Mouse (Mus musculus) limb, embryonic 13.5 days (tissue): ENCODE data around the gene Azi2. TPM values are rescaled to one million over a fixed set of nuclear protein-coding genes. Genes with fewer than 3 reads are reported as not detected.
A peak's percentile ranks its signal among the peaks of the same experiment; 100 is the strongest.

Source experiments
- ATAC-seq: fragments of 200-750 bp; cut with Nextera tagmentation; 2 replicates; pipeline ENCODE4 v1.8.0; 2017; ENCODE audit warnings: low read depth, moderate number of reproducible peaks, moderate TSS enrichment; ENCODE audit not compliant: low FRiP score
- H3K27ac ChIP-seq: fragments of 300-500 bp; sonication (generic); 2 replicates; pipeline ENCODE4 v1.5.1; 2015; ENCODE audit warnings: inconsistent platforms, mild to moderate bottlenecking, moderate library complexity
- H3K27me3 ChIP-seq: fragments of 300-500 bp; sonication (generic); 2 replicates; pipeline ENCODE4 v1.6.1; 2015; ENCODE audit warnings: mild to moderate bottlenecking, inconsistent platforms
- H3K36me3 ChIP-seq: fragments of 300-500 bp; sonication (generic); 2 replicates; pipeline ENCODE4 v1.6.1; 2015; ENCODE audit warnings: inconsistent platforms, mild to moderate bottlenecking, moderate library complexity
- H3K4me1 ChIP-seq: fragments of 300-500 bp; sonication (generic); 2 replicates; pipeline ENCODE4 v1.6.1; 2015; ENCODE audit warnings: inconsistent platforms
- H3K4me2 ChIP-seq: fragments of 300-500 bp; sonication (generic); replicated peaks from 2 replicates; pipeline ENCODE4 v1.6.1; 2015; ENCODE audit warnings: inconsistent platforms, mild to moderate bottlenecking, moderate library complexity
- H3K4me3 ChIP-seq: fragments of 300-500 bp; sonication (generic); 2 replicates; pipeline ENCODE4 v1.5.1; 2015; ENCODE audit warnings: moderate library complexity, mild to moderate bottlenecking, inconsistent platforms
- H3K9ac ChIP-seq: fragments of 300-500 bp; sonication (generic); 2 replicates; pipeline ENCODE4 v1.6.1; 2015; ENCODE audit warnings: mild to moderate bottlenecking, inconsistent platforms
- H3K9me3 ChIP-seq: fragments of 300-500 bp; sonication (generic); 2 replicates; pipeline ENCODE4 v1.6.1; 2016; ENCODE audit warnings: inconsistent platforms
- WGBS: fragments of 180-500 bp; shearing (Covaris S2); methylation state at CpG from one replicate; pipeline ENCODE4 v1.1.7; 2015; 5-methylcytosine and 5-hydroxymethylcytosine counted together
- polyA plus RNA-seq: library from polyadenylated mRNA; unstranded; fragments of >200 nt; fragmentation: Nextera tagmentation; extraction: Ambion mirVana; gene quantifications from 2 replicates; pipeline ENCODE4 v1.2.1, GENCODE M21; 2015

Azi2 gene
- polyA plus RNA-seq, 1 experiment from 2014 or later, result 75.6 TPM

- H3K9me3 ChIP-seq, result no peaks in the 10 kb centered on the region
- no peak overlapping the region for H3K27ac ChIP-seq
- H3K4me3 ChIP-seq, result peak overlapping the region; percentile 78
- H3K4me1 ChIP-seq, result peaks cover 21% of the 10 kb centered on the region
- no peaks in the 10 kb centered on the region for H3K27me3 ChIP-seq
- ATAC-seq, result no peak
- peak overlapping the region; percentile 80 for H3K4me2 ChIP-seq
- no peaks in the 10 kb centered on the region; the same call in 1 of the 2 replicates for H3K36me3 ChIP-seq
- 23% methylated on average over 5 of the region's 5 CpGs for WGBS
- H3K9ac ChIP-seq, result peak overlapping the region; percentile 84
Observed at GRCm38 (mm10) chr9:118041646-118042045, 1.3 kb downstream of the Azi2 start.

- H3K4me2 ChIP-seq, result no peak overlapping the region
- H3K4me1 ChIP-seq, result peaks cover 21% of the 10 kb centered on the region
- no peak overlapping the region for H3K9ac ChIP-seq
- H3K9me3 ChIP-seq, result no peaks in the 10 kb centered on the region
- WGBS, result 88% methylated on average over 4 of the region's 4 CpGs
- H3K27me3 ChIP-seq, result no peaks in the 10 kb centered on the region
- H3K4me3 ChIP-seq, result no peak overlapping the region
- ATAC-seq, result no peak
- H3K27ac ChIP-seq, result no peak overlapping the region
- peaks cover 4% of the 10 kb centered on the region; the same call in 1 of the 2 replicates for H3K36me3 ChIP-seq
Observed at GRCm38 (mm10) chr9:118042738-118043137, 2.4 kb downstream of the Azi2 start.

GRCm38 (mm10) chr9:118043581-118043980, 3.3 kb downstream of the Azi2 start:
- Histone ChIP-seq H3K27me3 (no peaks in the 10 kb centered on the region), H3K9me3 (no peaks in the 10 kb centered on the region), H3K4me2 (no peak overlapping the region), H3K9ac (no peak overlapping the region), H3K4me3 (no peak overlapping the region), H3K36me3 (peaks cover 7% of the 10 kb centered on the region; the same call in 1 of the 2 replicates), H3K4me1 (peaks cover 21% of the 10 kb centered on the region), H3K27ac (no peak overlapping the region)
- no peak for ATAC-seq
- 89% methylated on average over 3 of the region's 3 CpGs for WGBS

- ATAC-seq, result no peak
- Histone ChIP-seq H3K27me3 (no peaks in the 10 kb centered on the region), H3K36me3 (peaks cover 11% of the 10 kb centered on the region), H3K4me3 (no peak overlapping the region), H3K9ac (no peak overlapping the region), H3K4me2 (no peak overlapping the region), H3K27ac (no peak overlapping the region), H3K4me1 (peaks cover 21% of the 10 kb centered on the region), H3K9me3 (no peaks in the 10 kb centered on the region)
- 79% methylated on average over 1 of the region's 1 CpGs for WGBS
Observed at GRCm38 (mm10) chr9:118045011-118045533, 4.8 kb downstream of the Azi2 start.

- H3K27me3 ChIP-seq, result no peaks in the 10 kb centered on the region
- no peak overlapping the region for H3K9ac ChIP-seq
- no peaks in the 10 kb centered on the region for H3K4me1 ChIP-seq
- H3K9me3 ChIP-seq, result no peaks in the 10 kb centered on the region
- H3K36me3 ChIP-seq, result peaks cover 42% of the 10 kb centered on the region
- WGBS, result 39% methylated on average over 1 of the region's 1 CpGs
- no peak overlapping the region for H3K4me2 ChIP-seq
- no peak overlapping the region for H3K4me3 ChIP-seq
- H3K27ac ChIP-seq, result no peak overlapping the region
- no peak for ATAC-seq
Observed at GRCm38 (mm10) chr9:118053286-118053685, 13.0 kb downstream of the Azi2 start.

GRCm38 (mm10) chr9:118059101-118059500, 18.8 kb downstream of the Azi2 start:
- Histone ChIP-seq H3K4me2 (no peak overlapping the region), H3K9me3 (no peaks in the 10 kb centered on the region), H3K36me3 (peaks cover 46% of the 10 kb centered on the region), H3K27me3 (no peaks in the 10 kb centered on the region), H3K27ac (peak overlapping the region; percentile 16; the same call in 1 of the 2 replicates), H3K4me1 (0 out of 2 replicates have a peak, but pooled peaks cover 3% of the 10 kb centered on the region), H3K9ac (no peak overlapping the region), H3K4me3 (no peak overlapping the region)
- no peak for ATAC-seq
- 78% methylated on average over 3 of the region's 3 CpGs for WGBS

GRCm38 (mm10) chr9:118070442-118070841, 30.1 kb downstream of the Azi2 start:
- H3K27me3 ChIP-seq, result no peaks in the 10 kb centered on the region
- H3K9me3 ChIP-seq, result no peaks in the 10 kb centered on the region
- H3K4me3 ChIP-seq, result no peak overlapping the region
- no peak overlapping the region for H3K4me2 ChIP-seq
- WGBS, result 86% methylated on average over 6 of the region's 6 CpGs
- no peak for ATAC-seq
- no peak overlapping the region for H3K27ac ChIP-seq
- H3K36me3 ChIP-seq, result peaks cover 48% of the 10 kb centered on the region
- no peak overlapping the region for H3K9ac ChIP-seq
- H3K4me1 ChIP-seq, result no peaks in the 10 kb centered on the region

- no peaks in the 10 kb centered on the region for H3K27me3 ChIP-seq
- whole genome bisulfite sequencing, result 73% methylated on average over 3 of the region's 3 CpGs
- no peaks in the 10 kb centered on the region for H3K9me3 ChIP-seq
- H3K4me2 ChIP-seq, result no peak overlapping the region
- H3K36me3 ChIP-seq, result peaks cover 46% of the 10 kb centered on the region
- H3K27ac ChIP-seq, result no peak overlapping the region
- H3K4me1 ChIP-seq, result no peaks in the 10 kb centered on the region
- no peak overlapping the region for H3K4me3 ChIP-seq
- no peak overlapping the region for H3K9ac ChIP-seq
- ATAC-seq, result no peak
Observed at GRCm38 (mm10) chr9:118071337-118071736, 31.0 kb downstream of the Azi2 start.

- Histone ChIP-seq H3K4me3 (no peak overlapping the region), H3K9ac (no peak overlapping the region), H3K27me3 (no peaks in the 10 kb centered on the region), H3K9me3 (no peaks in the 10 kb centered on the region), H3K36me3 (peaks cover 38% of the 10 kb centered on the region), H3K4me1 (no peaks in the 10 kb centered on the region), H3K4me2 (no peak overlapping the region), H3K27ac (no peak overlapping the region)
- WGBS, result 69% methylated on average over 5 of the region's 5 CpGs
- ATAC-seq, result no peak
Observed at GRCm38 (mm10) chr9:118072101-118072500, 31.8 kb downstream of the Azi2 start.

- Histone ChIP-seq H3K27me3 (no peaks in the 10 kb centered on the region), H3K4me2 (no peak overlapping the region), H3K36me3 (peaks cover 26% of the 10 kb centered on the region), H3K9me3 (no peaks in the 10 kb centered on the region), H3K4me3 (no peak overlapping the region), H3K27ac (no peak overlapping the region), H3K4me1 (no peaks in the 10 kb centered on the region), H3K9ac (no peak overlapping the region)
- no peak for ATAC-seq
- WGBS, result 94% methylated on average over 3 of the region's 3 CpGs
Observed at GRCm38 (mm10) chr9:118073358-118073757, 33.1 kb downstream of the Azi2 start.

GRCm38 (mm10) chr9:118082575-118083431, 42.5 kb downstream of the Azi2 start:
- Histone ChIP-seq H3K4me1 (peaks cover 11% of the 10 kb centered on the region), H3K9me3 (no peaks in the 10 kb centered on the region), H3K27me3 (no peaks in the 10 kb centered on the region), H3K36me3 (no peaks in the 10 kb centered on the region), H3K27ac (peak overlapping the region; percentile 15; the same call in 1 of the 2 replicates), H3K4me3 (peak overlapping the region; percentile 35), H3K4me2 (peak overlapping the region; percentile 64), H3K9ac (peak overlapping the region; percentile 53)
- 22% methylated on average over 22 of the region's 22 CpGs for WGBS
- ATAC-seq, result peak; percentile 28; the same call in 1 of the 2 replicates

GRCm38 (mm10) chr9:118083834-118084233, 43.5 kb downstream of the Azi2 start:
- no peak overlapping the region for H3K4me3 ChIP-seq
- H3K36me3 ChIP-seq, result no peaks in the 10 kb centered on the region
- ATAC-seq, result no peak
- peaks cover 11% of the 10 kb centered on the region for H3K4me1 ChIP-seq
- H3K27me3 ChIP-seq, result no peaks in the 10 kb centered on the region
- H3K27ac ChIP-seq, result no peak overlapping the region
- H3K4me2 ChIP-seq, result no peak overlapping the region
- H3K9ac ChIP-seq, result no peak overlapping the region
- 87% methylated on average over 4 of the region's 4 CpGs for WGBS
- no peaks in the 10 kb centered on the region for H3K9me3 ChIP-seq
